Mouse (Mus musculus) testis, adult 10 weeks (tissue): ENCODE data around the gene Eif4a1. TPM values are rescaled to one million over a fixed set of nuclear protein-coding genes. Genes with fewer than 3 reads are reported as not detected.

ENCODE experiments used
- polyA plus RNA-seq: library from polyadenylated mRNA; stranded (reverse); fragments of 350-450 nt; fragmentation: Illumina TruSeq; extraction: RNeasy Lipid Tissue Mini Kit (QIAGEN cat#74804); gene quantifications from one replicate; pipeline ENCODE4 v1.2.3, GENCODE M21; 2014; ENCODE audit warnings: low read depth, low replicate concordance

Eif4a1 gene
- 265 TPM for polyA plus RNA-seq

GRCm38 (mm10) chr11:69672211-69672706 lies at the start of gene Eif4a1:
Gene Eif4a1, minus strand, starts transcription at chr11:69672423.

DNA sequence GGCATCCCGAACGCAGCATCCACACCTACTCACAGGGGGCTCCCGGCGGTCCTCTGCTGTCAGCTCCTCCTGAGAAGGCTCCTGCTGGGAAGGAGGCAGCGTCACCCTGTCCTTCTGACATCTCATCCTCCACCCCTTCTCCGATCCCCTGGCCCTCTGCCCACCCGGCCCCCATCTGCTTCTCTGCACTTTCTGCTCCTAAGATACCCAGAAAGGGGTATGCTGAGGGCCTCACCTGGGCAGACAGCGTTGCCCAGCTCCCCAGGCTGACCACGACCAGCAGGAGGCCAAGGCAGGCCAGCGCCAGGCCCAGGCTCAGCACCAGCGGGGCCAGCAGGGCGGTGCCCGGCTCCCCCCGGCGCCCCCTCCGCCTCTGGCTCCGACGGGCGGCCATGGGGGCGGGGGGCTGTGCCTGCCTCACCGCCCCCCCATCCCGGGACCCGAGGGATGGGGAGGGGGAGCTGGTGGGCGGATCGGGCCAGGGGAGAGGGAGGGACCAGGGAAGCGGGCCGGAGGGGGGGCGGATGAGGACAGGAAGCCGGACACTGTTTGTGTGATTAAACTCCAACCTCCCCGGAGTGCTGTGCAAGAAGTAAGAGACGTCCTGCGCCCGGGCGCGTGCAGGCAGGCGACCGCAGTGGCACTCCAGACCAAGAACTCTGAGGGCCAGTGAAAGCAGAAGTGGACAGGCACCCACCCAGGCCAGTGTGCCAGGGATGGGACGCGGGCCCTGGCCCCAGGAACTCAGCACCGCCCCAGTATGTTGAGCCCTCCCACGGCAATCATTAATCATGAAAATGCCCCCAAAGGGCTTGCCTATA lies 23.3 kb upstream of the Eif4a1 start, which contains the start of the genes Tnfsf12 and Tnfsfm13:
Gene Tnfsf12, minus strand, starts transcription at position 489 of the 821 bp plus-strand sequence.
Gene Tnfsfm13, minus strand, starts transcription at position 738 of the 821 bp plus-strand sequence.

DNA sequence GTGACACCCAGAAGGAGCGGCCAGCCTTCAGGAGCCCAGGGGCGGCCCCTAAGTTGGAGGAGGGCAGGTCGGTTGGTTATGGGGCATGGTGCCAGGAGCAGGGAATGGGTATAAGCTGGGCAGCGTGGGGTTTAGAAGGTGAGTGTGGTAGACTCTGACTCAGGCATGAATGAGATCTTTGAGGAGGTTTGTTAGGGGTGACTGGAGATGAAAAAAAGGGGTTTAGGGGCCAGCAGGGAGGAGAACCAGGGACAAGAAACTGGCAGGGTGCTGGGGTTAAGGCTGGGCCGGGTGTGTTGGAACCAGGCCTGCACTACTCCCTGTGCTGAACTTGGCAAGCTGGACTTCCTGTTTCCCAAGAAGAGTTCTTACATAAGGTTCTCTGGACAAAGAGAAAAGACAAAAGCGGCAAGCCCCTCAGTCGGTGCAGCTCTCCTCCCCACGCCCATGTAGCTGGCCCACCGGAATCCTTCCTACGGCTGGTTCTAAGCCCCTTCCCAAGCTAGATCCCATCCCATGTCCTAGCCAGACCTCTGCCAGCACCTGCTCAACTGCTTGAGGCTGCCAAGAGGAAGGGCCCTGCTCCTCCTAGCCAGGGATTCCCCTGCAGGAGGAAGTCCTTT lies 13.4 kb upstream of the Eif4a1 start, which contains the start of gene Tnfsf13:
Gene Tnfsf13, minus strand, starts transcription at position 259 of the 623 bp plus-strand sequence.

DNA sequence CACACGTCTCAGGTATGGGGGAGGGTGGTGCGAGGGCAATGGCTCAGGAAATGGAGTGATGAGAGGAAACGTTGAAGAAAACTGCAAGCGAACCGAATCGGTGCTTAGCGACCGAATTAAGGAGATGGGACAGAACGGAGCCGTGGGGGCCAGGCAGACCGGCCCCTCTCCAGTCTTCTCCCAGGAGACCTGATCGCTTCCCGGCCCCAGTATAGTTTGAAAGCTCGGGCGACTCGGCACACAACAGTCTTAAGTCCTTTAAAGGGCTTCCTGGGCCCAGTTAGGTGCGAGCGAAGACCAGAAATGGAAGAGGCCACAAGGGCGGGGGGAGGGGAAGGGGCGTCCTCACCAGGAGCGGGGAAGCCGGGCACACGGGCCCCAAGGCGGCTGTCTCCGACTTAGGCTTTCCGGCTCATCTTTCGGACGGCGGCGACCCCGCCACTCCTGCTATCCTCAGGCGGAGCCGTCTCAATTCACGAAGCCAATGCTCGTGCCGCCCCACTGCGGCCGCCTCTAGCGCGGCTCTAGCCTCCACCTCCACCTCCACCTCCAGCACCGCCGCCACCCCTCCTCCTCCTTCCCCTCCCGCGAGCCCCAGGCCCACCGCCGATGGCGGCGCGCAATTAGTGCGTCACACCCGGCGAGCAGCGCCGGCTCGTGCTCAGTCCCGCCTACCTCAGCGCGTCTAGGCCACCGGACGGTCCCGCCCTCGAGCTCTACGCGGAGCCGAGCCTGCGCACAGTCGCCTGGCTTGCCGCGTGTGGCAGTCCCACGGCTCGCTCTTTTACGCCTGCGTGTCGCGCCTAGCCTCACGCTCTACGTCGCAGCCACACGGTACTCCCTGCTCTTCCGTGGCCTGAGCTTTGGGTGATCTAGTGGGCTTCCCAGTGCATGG lies 9.3 kb upstream of the Eif4a1 start, which contains the start of gene Senp3:
Gene Senp3, minus strand, starts transcription at position 771 of the 895 bp plus-strand sequence.

DNA sequence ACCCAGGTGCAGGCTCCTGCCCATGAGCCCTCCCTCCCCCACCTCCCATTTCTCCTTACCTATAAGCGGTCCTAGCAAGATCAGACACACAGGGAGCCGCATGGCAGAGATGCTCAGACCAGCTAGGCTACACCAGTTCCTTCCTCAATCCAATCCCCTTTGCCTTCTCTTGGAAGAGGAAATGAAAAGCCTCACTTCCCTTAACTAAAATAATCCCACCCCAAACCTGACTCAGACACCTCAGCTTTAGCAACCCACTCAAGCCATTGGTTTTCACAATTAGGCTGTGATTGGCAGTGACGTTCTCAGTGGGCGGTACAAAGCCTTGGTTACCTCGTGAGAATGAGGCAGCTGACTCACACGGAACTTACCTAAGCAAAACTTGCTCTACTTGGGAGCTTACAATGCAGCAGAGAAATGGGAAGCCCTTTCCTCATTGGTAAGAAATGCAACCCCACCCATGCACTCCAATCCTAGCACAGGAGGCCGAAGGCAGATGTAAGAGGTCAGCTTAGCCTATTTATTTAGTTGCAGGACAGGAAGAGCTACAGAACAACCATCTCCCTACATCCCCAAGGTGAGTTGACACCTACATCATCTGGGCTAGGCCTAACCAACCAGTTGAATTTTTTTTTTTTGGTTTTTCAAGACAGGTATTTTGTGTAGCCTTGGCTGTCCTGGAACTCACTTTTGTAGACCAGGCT lies 6.1 kb downstream of the Eif4a1 start, which contains the start of gene Cd68:
Gene Cd68, minus strand, starts transcription at position 193 of the 704 bp plus-strand sequence.

GRCm38 (mm10) chr11:69662213-69662966 lies 9.8 kb downstream of the Eif4a1 start, which contains the start of gene Mpdu1:
Gene Mpdu1, minus strand, starts transcription at chr11:69662642.

GRCm38 (mm10) chr11:69655264-69656064 lies 16.8 kb downstream of the Eif4a1 start, which contains the start of gene Sox15:
Gene Sox15, plus strand, starts transcription at chr11:69655314.

GRCm38 (mm10) chr11:69632284-69633089 lies 39.7 kb downstream of the Eif4a1 start, which contains the start of gene Fxr2:
Gene Fxr2, plus strand, starts transcription at chr11:69632990.

GRCm38 (mm10) chr11:69621571-69622268 lies 50.5 kb downstream of the Eif4a1 start, which contains the start of gene Sat2:
Gene Sat2, plus strand, starts transcription at chr11:69622024.

GRCm38 (mm10) chr11:69617805-69618204 lies 54.4 kb downstream of the Eif4a1 start, which contains the start of gene Shbg:
Gene Shbg, minus strand, starts transcription at chr11:69617905.

Other genes with a start within 250 kb of the Eif4a1 start
- 10.4 TPM for gene Dnah2, start 123.3 kb downstream of the Eif4a1 start, polyA plus RNA-seq
- 0.48 TPM for gene Efnb3, start 112.2 kb downstream of the Eif4a1 start, polyA plus RNA-seq
- 1.1 TPM for gene Wrap53, start 92.2 kb downstream of the Eif4a1 start, polyA plus RNA-seq
- gene Trp53, start 92.1 kb downstream of the Eif4a1 start, polyA plus RNA-seq, result 2.5 TPM
- 23.7 TPM for gene Atp1b2, start 66.5 kb downstream of the Eif4a1 start, polyA plus RNA-seq
- gene Shbg, start 54.5 kb downstream of the Eif4a1 start, polyA plus RNA-seq, result 2.6 TPM
- 6.7 TPM for gene Sat2, start 50.4 kb downstream of the Eif4a1 start, polyA plus RNA-seq
- 16.0 TPM for gene Fxr2, start 39.4 kb downstream of the Eif4a1 start, polyA plus RNA-seq
- gene Sox15, start 17.1 kb downstream of the Eif4a1 start, polyA plus RNA-seq, result not detected
- gene Mpdu1, start 9.8 kb downstream of the Eif4a1 start, polyA plus RNA-seq, result 8.7 TPM
- gene Cd68, start 6.3 kb downstream of the Eif4a1 start, polyA plus RNA-seq, result 0.91 TPM
- 94.6 TPM for gene Senp3, start 9.7 kb upstream of the Eif4a1 start, polyA plus RNA-seq
- 3.8 TPM for gene Tnfsf13, start 13.4 kb upstream of the Eif4a1 start, polyA plus RNA-seq
- gene Tnfsf12, start 23.4 kb upstream of the Eif4a1 start, polyA plus RNA-seq, result 0.20 TPM
- gene Tnfsfm13, start 23.7 kb upstream of the Eif4a1 start, polyA plus RNA-seq, result 1.7 TPM
- 43.5 TPM for gene Polr2a, start 86.2 kb upstream of the Eif4a1 start, polyA plus RNA-seq
- gene Slc35g3, start 89.5 kb upstream of the Eif4a1 start, polyA plus RNA-seq, result 33.7 TPM
- 3.6 TPM for gene Zbtb4, start 93.5 kb upstream of the Eif4a1 start, polyA plus RNA-seq
- 0.24 TPM for gene Chrnb1, start 123.5 kb upstream of the Eif4a1 start, polyA plus RNA-seq
- gene Fgf11, start 129.4 kb upstream of the Eif4a1 start, polyA plus RNA-seq, result 3.7 TPM
- gene Tmem102, start 133.2 kb upstream of the Eif4a1 start, polyA plus RNA-seq, result not detected
- gene Gm39566, start 142.9 kb upstream of the Eif4a1 start, polyA plus RNA-seq, result 131 TPM
- 15.9 TPM for gene Spem2, start 146.0 kb upstream of the Eif4a1 start, polyA plus RNA-seq
- 145 TPM for gene Spem1, start 149.8 kb upstream of the Eif4a1 start, polyA plus RNA-seq
- gene Nlgn2, start 165.4 kb upstream of the Eif4a1 start, polyA plus RNA-seq, result 0.17 TPM
- gene Tmem256, start 166.1 kb upstream of the Eif4a1 start, polyA plus RNA-seq, result 4.6 TPM
- gene Plscr3, start 174.0 kb upstream of the Eif4a1 start, polyA plus RNA-seq, result 0.28 TPM
- gene Tnk1, start 186.3 kb upstream of the Eif4a1 start, polyA plus RNA-seq, result 0.07 TPM
- gene Tmem95, start 205.6 kb upstream of the Eif4a1 start, polyA plus RNA-seq, result 8.3 TPM
- 0.22 TPM for gene Kctd11, start 209.0 kb upstream of the Eif4a1 start, polyA plus RNA-seq
- gene Acap1, start 223.1 kb upstream of the Eif4a1 start, polyA plus RNA-seq, result 1.7 TPM
- 291 TPM for gene 2810408A11Rik, start 228.6 kb upstream of the Eif4a1 start, polyA plus RNA-seq
- gene Neurl4, start 228.6 kb upstream of the Eif4a1 start, polyA plus RNA-seq, result 5.5 TPM
- gene Gps2, start 241.5 kb upstream of the Eif4a1 start, polyA plus RNA-seq, result 66.3 TPM
- 247 TPM for gene Eif5a, start 249.5 kb upstream of the Eif4a1 start, polyA plus RNA-seq